Mouse (Mus musculus) stomach, postnatal 0 days (tissue): ENCODE measurements around the gene Ckmt2. TPM values are rescaled to one million over a fixed set of nuclear protein-coding genes. Genes with fewer than 3 reads are reported as not detected.
A peak's percentile ranks its signal among the peaks of the same experiment; 100 is the strongest.

Experiments used
- ATAC-seq: fragments of 200-750 bp; cut with Nextera tagmentation; 2 replicates; pipeline ENCODE4 v1.8.0; 2017; ENCODE audit not compliant: low FRiP score, low TSS enrichment
- DNase-seq: peaks from one replicate; pipeline ENCODE4 v3.0.0-alpha.2; 2016; ENCODE audit warnings: low spot score
- H3K27ac ChIP-seq: fragments of 300-500 bp; sonication (generic); replicated peaks from 2 replicates; pipeline ENCODE4 v1.5.1; 2014; ENCODE audit warnings: mild to moderate bottlenecking, control low read depth
- H3K27me3 ChIP-seq: fragments of 300-500 bp; sonication (generic); 2 replicates; pipeline ENCODE4 v1.6.1; 2014; ENCODE audit warnings: low read length; ENCODE audit not compliant: control insufficient read depth, insufficient read depth
- H3K36me3 ChIP-seq: fragments of 300-500 bp; sonication (generic); 2 replicates; pipeline ENCODE4 v1.6.1; 2014; ENCODE audit warnings: low read length, mixed read lengths; ENCODE audit not compliant: control insufficient read depth, insufficient read depth
- H3K4me1 ChIP-seq: fragments of 300-500 bp; sonication (generic); replicated peaks from 2 replicates; pipeline ENCODE4 v1.6.1; 2014; ENCODE audit warnings: antibody characterized with exemption; ENCODE audit not compliant: control insufficient read depth, insufficient read depth
- H3K4me2 ChIP-seq: fragments of 300-500 bp; sonication (generic); replicated peaks from 2 replicates; pipeline ENCODE4 v1.6.1; 2014; ENCODE audit warnings: low read depth, mild to moderate bottlenecking, control low read depth, moderate library complexity
- H3K4me3 ChIP-seq: fragments of 300-500 bp; sonication (generic); 2 replicates; pipeline ENCODE4 v1.5.1; 2014; ENCODE audit warnings: low read depth, low read length, control low read depth
- H3K9ac ChIP-seq: fragments of 300-500 bp; sonication (generic); 2 replicates; pipeline ENCODE4 v1.6.1; 2014; ENCODE audit warnings: mild to moderate bottlenecking, low read length, control low read depth, mixed read lengths
- H3K9me3 ChIP-seq: fragments of 300-500 bp; sonication (generic); 2 replicates; pipeline ENCODE4 v1.6.1; 2016; ENCODE audit warnings: low read length; ENCODE audit not compliant: control insufficient read depth
- CTCF ChIP-seq: IDR thresholded peaks from 2 replicates; pipeline ENCODE4 v1.5.1; 2016; ENCODE audit warnings: antibody characterized with exemption, low read depth, mild to moderate bottlenecking, moderate library complexity
- EP300 ChIP-seq: optimal IDR thresholded peaks from 2 replicates; pipeline ENCODE3; 2016; ENCODE audit warnings: antibody characterized with exemption
- WGBS: fragments of 180-500 bp; shearing (Covaris S2); extraction: QIAGEN DNeasy Blood & Tissue Kit; methylation state at CpG from one replicate; pipeline ENCODE4 v1.1.7; 2014; 5-methylcytosine and 5-hydroxymethylcytosine counted together
- polyA plus RNA-seq: library from polyadenylated mRNA; unstranded; fragments of >200 nt; fragmentation: Nextera tagmentation; extraction: Ambion mirVana; gene quantifications from 2 replicates; pipeline ENCODE4 v1.2.1, GENCODE M21; 2015

Gene Ckmt2
- polyA plus RNA-seq, result 0.06 and 0.08 TPM in 2 replicates

- no peaks in the 10 kb centered on the region for H3K4me1 ChIP-seq
- H3K9ac ChIP-seq, result no peak within 1 kb of the TSS
- peak; percentile 31 for DNase-seq
- no peak within 1 kb of the TSS for H3K4me2 ChIP-seq
- 55% methylated on average over 5 of the region's 5 CpGs for WGBS
- H3K27me3 ChIP-seq, result no peaks in the 10 kb centered on the region
- H3K27ac ChIP-seq, result no peak within 1 kb of the TSS
- no peak within 1 kb of the TSS for H3K4me3 ChIP-seq
- TF ChIP-seq EP300 (no peak), CTCF (no peak)
- ATAC-seq, result peak; percentile 83
- H3K9me3 ChIP-seq, result no peaks in the 10 kb centered on the region
- no peaks in the 10 kb centered on the region for H3K36me3 ChIP-seq
Measured at GRCm38 (mm10) chr13:91876741-91877349, at the start of gene Ckmt2. Ckmt2 (minus strand) TSS chr13:91876885.

GRCm38 (mm10) chr13:91921010-91921409 lies 44.3 kb upstream of the Ckmt2 start:
- TF ChIP-seq EP300 (no peak), CTCF (no peak)
- no peaks in the 10 kb centered on the region for H3K4me1 ChIP-seq
- 65% methylated on average over 3 of the region's 3 CpGs for WGBS
- ATAC-seq (no peak), DNase-seq (no peak)
- no peak overlapping the region for H3K27ac ChIP-seq
- no peaks in the 10 kb centered on the region for H3K36me3 ChIP-seq
- H3K4me3 ChIP-seq, result no peak overlapping the region
- no peak overlapping the region for H3K4me2 ChIP-seq
- no peak overlapping the region for H3K9ac ChIP-seq
- H3K9me3 ChIP-seq, result no peaks in the 10 kb centered on the region
- no peaks in the 10 kb centered on the region for H3K27me3 ChIP-seq

- Histone ChIP-seq H3K4me1 (no peaks in the 10 kb centered on the region), H3K27ac (no peak overlapping the region), H3K9me3 (no peaks in the 10 kb centered on the region), H3K36me3 (no peaks in the 10 kb centered on the region), H3K27me3 (no peaks in the 10 kb centered on the region), H3K9ac (no peak overlapping the region), H3K4me2 (no peak overlapping the region), H3K4me3 (no peak overlapping the region)
- DNase-seq, result no peak
- WGBS, result 86% methylated on average over 5 of the region's 5 CpGs
- no peak for ATAC-seq
- no peak for TF ChIP-seq EP300
- TF ChIP-seq CTCF, result no peak
Measured at GRCm38 (mm10) chr13:91918764-91919163, 42.1 kb upstream of the Ckmt2 start.

- ATAC-seq (no peak), DNase-seq (no peak)
- no peak for TF ChIP-seq EP300
- TF ChIP-seq CTCF, result 0 out of 2 replicates have a peak, but pooled peaks have one; percentile 12
- H3K4me1 ChIP-seq, result no peaks in the 10 kb centered on the region
- no peaks in the 10 kb centered on the region for H3K9me3 ChIP-seq
- H3K27me3 ChIP-seq, result no peaks in the 10 kb centered on the region
- H3K4me3 ChIP-seq, result no peak overlapping the region
- H3K27ac ChIP-seq, result no peak overlapping the region
- no peaks in the 10 kb centered on the region for H3K36me3 ChIP-seq
- WGBS, result 88% methylated on average over 2 of the region's 2 CpGs
- H3K9ac ChIP-seq, result no peak overlapping the region
- H3K4me2 ChIP-seq, result no peak overlapping the region
Measured at GRCm38 (mm10) chr13:91917835-91918234, 41.1 kb upstream of the Ckmt2 start.

GRCm38 (mm10) chr13:91916308-91916707 lies 39.6 kb upstream of the Ckmt2 start:
- H3K9ac ChIP-seq, result no peak overlapping the region
- no peak overlapping the region for H3K27ac ChIP-seq
- no peaks in the 10 kb centered on the region for H3K4me1 ChIP-seq
- no peak overlapping the region for H3K4me2 ChIP-seq
- TF ChIP-seq CTCF (no peak), EP300 (no peak)
- H3K4me3 ChIP-seq, result no peak overlapping the region
- 0 out of 2 replicates have a peak, but pooled peaks have one; percentile 8 for ATAC-seq
- 90% methylated on average over 5 of the region's 5 CpGs for WGBS
- no peak for DNase-seq
- H3K27me3 ChIP-seq, result no peaks in the 10 kb centered on the region
- H3K36me3 ChIP-seq, result no peaks in the 10 kb centered on the region
- no peaks in the 10 kb centered on the region for H3K9me3 ChIP-seq

- peak; percentile 49; the same call in 1 of the 2 replicates for ATAC-seq
Measured at GRCm38 (mm10) chr13:91915582-91916239, 39.0 kb upstream of the Ckmt2 start.

More at GRCm38 (mm10) chr13:91915582-91916239, 39.0 kb upstream of the Ckmt2 start:
- Histone ChIP-seq H3K9me3 (no peaks in the 10 kb centered on the region), H3K4me2 (no peak overlapping the region), H3K36me3 (no peaks in the 10 kb centered on the region), H3K27me3 (no peaks in the 10 kb centered on the region), H3K9ac (no peak overlapping the region), H3K27ac (no peak overlapping the region), H3K4me3 (no peak overlapping the region), H3K4me1 (no peaks in the 10 kb centered on the region)
- TF ChIP-seq CTCF (peak; percentile 47), EP300 (no peak)
- WGBS, result 74% methylated on average over 6 of the region's 6 CpGs
- DNase-seq, result no peak
